Mouse (Mus musculus): ENCODE measurements around the gene Apoa1. TPM values are rescaled to one million over a fixed set of nuclear protein-coding genes. Genes with fewer than 3 reads are reported as not detected.

Apoa1 gene
- polyA plus RNA-seq, 1 experiment from 2014 or later: 2.9 TPM

DNA sequence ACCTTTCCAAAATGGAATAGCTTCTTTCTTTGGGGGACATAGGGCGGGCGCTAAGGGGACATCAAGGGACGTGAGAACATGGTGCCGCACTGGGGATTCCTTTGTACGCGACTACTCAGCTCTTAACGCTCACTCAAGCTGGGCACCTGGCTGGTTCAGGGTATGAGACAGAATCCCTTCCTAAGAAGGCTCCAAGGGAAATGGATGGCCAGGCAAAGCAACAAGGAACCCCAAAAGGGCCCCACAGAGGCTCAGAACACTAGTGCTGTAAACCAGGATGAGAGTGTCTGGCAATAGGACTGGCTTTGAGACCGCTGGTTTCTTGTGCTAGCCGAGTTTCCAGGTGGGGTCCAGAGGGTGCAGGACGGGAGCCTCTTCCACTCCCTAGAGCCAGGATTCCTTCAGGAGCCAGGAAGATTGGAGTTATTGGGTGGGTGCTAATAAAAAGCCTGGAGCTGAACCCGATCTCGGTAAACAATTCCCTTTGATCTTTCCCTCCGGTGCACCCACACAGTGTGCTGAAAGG lies 2.1 kb downstream of the Apoa1 start:
- Histone ChIP-seq H3K4me3 (ENCODE audit: low read depth, low read length) (peak overlapping the region; percentile 47), H3K9me3 (ENCODE audit: control insufficient read depth, low read length) (no peaks in the 10 kb centered on the region), H3K36me3 (ENCODE audit: control insufficient read depth, insufficient read depth, low read length) (no peaks in the 10 kb centered on the region), H3K4me2 (ENCODE audit: low read depth, severe bottlenecking) (peak overlapping the region; percentile 72), H3K27me3 (ENCODE audit: control insufficient read depth, insufficient read depth, low read length) (no peaks in the 10 kb centered on the region), H3K9ac (ENCODE audit: low read length) (peak overlapping the region; percentile 70), H3K4me1 (ENCODE audit: control insufficient read depth, insufficient read depth, low read length) (peaks cover 2% of the 10 kb centered on the region; the same call in 1 of the 2 replicates), H3K27ac (replicated peaks; ENCODE audit: low read depth, low read length) (no peak overlapping the region)
- WGBS: 11% methylated on average over 13 of the region's 13 CpGs
- no peak for ATAC-seq (ENCODE audit: insufficient number of reproducible peaks, low FRiP score, low TSS enrichment, low read depth)
- no peak for DNase-seq (ENCODE audit: low spot score)

GRCm38 (mm10) chr9:46235196-46235595 lies 6.8 kb downstream of the Apoa1 start:
- no peak overlapping the region for H3K4me2 ChIP-seq (ENCODE audit: low read depth, severe bottlenecking)
- no peak overlapping the region for H3K4me3 ChIP-seq (ENCODE audit: low read depth, low read length)
- no peak for ATAC-seq (ENCODE audit: insufficient number of reproducible peaks, low FRiP score, low TSS enrichment, low read depth)
- DNase-seq (ENCODE audit: low spot score): no peak
- no peak overlapping the region for H3K9ac ChIP-seq (ENCODE audit: low read length)
- H3K9me3 ChIP-seq (ENCODE audit: control insufficient read depth, low read length): no peaks in the 10 kb centered on the region
- peaks cover 2% of the 10 kb centered on the region; the same call in 1 of the 2 replicates for H3K4me1 ChIP-seq (ENCODE audit: control insufficient read depth, insufficient read depth, low read length)
- WGBS: 89% methylated on average over 6 of the region's 6 CpGs
- H3K27ac ChIP-seq (replicated peaks; ENCODE audit: low read depth, low read length): no peak overlapping the region
- H3K27me3 ChIP-seq (ENCODE audit: control insufficient read depth, insufficient read depth, low read length): no peaks in the 10 kb centered on the region
- H3K36me3 ChIP-seq (ENCODE audit: control insufficient read depth, insufficient read depth, low read length): no peaks in the 10 kb centered on the region

- Histone ChIP-seq H3K9ac (ENCODE audit: low read length) (no peak within 1 kb of the TSS), H3K9me3 (ENCODE audit: control insufficient read depth, low read length) (no peaks in the 10 kb centered on the region), H3K36me3 (ENCODE audit: control insufficient read depth, insufficient read depth, low read length) (no peaks in the 10 kb centered on the region), H3K27ac (replicated peaks; ENCODE audit: low read depth, low read length) (no peak within 1 kb of the TSS), H3K4me1 (ENCODE audit: control insufficient read depth, insufficient read depth, low read length) (peaks cover 1% of the 10 kb centered on the region; the same call in 1 of the 2 replicates), H3K4me3 (ENCODE audit: low read depth, low read length) (no peak within 1 kb of the TSS), H3K27me3 (ENCODE audit: control insufficient read depth, insufficient read depth, low read length) (no peaks in the 10 kb centered on the region), H3K4me2 (ENCODE audit: low read depth, severe bottlenecking) (no peak within 1 kb of the TSS)
- ATAC-seq (ENCODE audit: insufficient number of reproducible peaks, low FRiP score, low TSS enrichment, low read depth) (no peak), DNase-seq (ENCODE audit: low spot score) (no peak)
Observed at GRCm38 (mm10) chr9:46235596-46235648, 7.0 kb downstream of the Apoa1 start, which contains the start of gene Apoc3. TSS of gene Apoc3 (minus strand) at chr9:46235636.

GRCm38 (mm10) chr9:46235649-46236048 lies 7.3 kb downstream of the Apoa1 start:
- Histone ChIP-seq H3K27ac (replicated peaks; ENCODE audit: low read depth, low read length) (no peak overlapping the region), H3K9me3 (ENCODE audit: control insufficient read depth, low read length) (no peaks in the 10 kb centered on the region), H3K9ac (ENCODE audit: low read length) (no peak overlapping the region), H3K27me3 (ENCODE audit: control insufficient read depth, insufficient read depth, low read length) (no peaks in the 10 kb centered on the region), H3K4me3 (ENCODE audit: low read depth, low read length) (no peak overlapping the region), H3K36me3 (ENCODE audit: control insufficient read depth, insufficient read depth, low read length) (no peaks in the 10 kb centered on the region), H3K4me2 (ENCODE audit: low read depth, severe bottlenecking) (no peak overlapping the region), H3K4me1 (ENCODE audit: control insufficient read depth, insufficient read depth, low read length) (no peaks in the 10 kb centered on the region; the same call in 1 of the 2 replicates)
- DNase-seq (ENCODE audit: low spot score) (no peak), ATAC-seq (ENCODE audit: insufficient number of reproducible peaks, low FRiP score, low TSS enrichment, low read depth) (no peak)
- WGBS: 50% methylated on average over 4 of the region's 4 CpGs

GRCm38 (mm10) chr9:46238850-46239249 lies 10.5 kb downstream of the Apoa1 start:
- Histone ChIP-seq H3K36me3 (ENCODE audit: control insufficient read depth, insufficient read depth, low read length) (no peaks in the 10 kb centered on the region), H3K9me3 (ENCODE audit: control insufficient read depth, low read length) (no peaks in the 10 kb centered on the region), H3K4me2 (ENCODE audit: low read depth, severe bottlenecking) (no peak overlapping the region), H3K9ac (ENCODE audit: low read length) (no peak overlapping the region), H3K4me3 (ENCODE audit: low read depth, low read length) (no peak overlapping the region), H3K27me3 (ENCODE audit: control insufficient read depth, insufficient read depth, low read length) (no peaks in the 10 kb centered on the region), H3K4me1 (ENCODE audit: control insufficient read depth, insufficient read depth, low read length) (no peaks in the 10 kb centered on the region), H3K27ac (replicated peaks; ENCODE audit: low read depth, low read length) (no peak overlapping the region)
- 89% methylated on average over 7 of the region's 7 CpGs for WGBS
- no peak for DNase-seq (ENCODE audit: low spot score)
- no peak for ATAC-seq (ENCODE audit: insufficient number of reproducible peaks, low FRiP score, low TSS enrichment, low read depth)

GRCm38 (mm10) chr9:46240526-46241153 lies 12.3 kb downstream of the Apoa1 start, which contains the start of gene Apoa4:
TSS of gene Apoa4 (plus strand) at chr9:46240696.
- H3K9ac ChIP-seq (ENCODE audit: low read length): no peak within 1 kb of the TSS
- H3K27me3 ChIP-seq (ENCODE audit: control insufficient read depth, insufficient read depth, low read length): no peaks in the 10 kb centered on the region
- H3K4me2 ChIP-seq (ENCODE audit: low read depth, severe bottlenecking): no peak within 1 kb of the TSS
- ATAC-seq (ENCODE audit: insufficient number of reproducible peaks, low FRiP score, low TSS enrichment, low read depth) (no peak), DNase-seq (ENCODE audit: low spot score) (no peak)
- H3K4me3 ChIP-seq (ENCODE audit: low read depth, low read length): no peak within 1 kb of the TSS
- no peaks in the 10 kb centered on the region for H3K9me3 ChIP-seq (ENCODE audit: control insufficient read depth, low read length)
- H3K4me1 ChIP-seq (ENCODE audit: control insufficient read depth, insufficient read depth, low read length): no peaks in the 10 kb centered on the region
- WGBS: 66% methylated on average over 7 of the region's 7 CpGs
- no peaks in the 10 kb centered on the region for H3K36me3 ChIP-seq (ENCODE audit: control insufficient read depth, insufficient read depth, low read length)
- H3K27ac ChIP-seq (replicated peaks; ENCODE audit: low read depth, low read length): no peak within 1 kb of the TSS

GRCm38 (mm10) chr9:46241818-46242217 lies 13.4 kb downstream of the Apoa1 start:
- H3K4me3 ChIP-seq (ENCODE audit: low read depth, low read length): no peak overlapping the region
- no peaks in the 10 kb centered on the region for H3K4me1 ChIP-seq (ENCODE audit: control insufficient read depth, insufficient read depth, low read length)
- 71% methylated on average over 2 of the region's 2 CpGs for WGBS

GRCm38 (mm10) chr9:46243122-46243521 lies 14.7 kb downstream of the Apoa1 start:
- H3K27ac ChIP-seq (replicated peaks; ENCODE audit: low read depth, low read length): no peak overlapping the region
- whole genome bisulfite sequencing: 68% methylated on average over 4 of the region's 4 CpGs
- H3K4me1 ChIP-seq (ENCODE audit: control insufficient read depth, insufficient read depth, low read length): no peaks in the 10 kb centered on the region
- no peak for DNase-seq (ENCODE audit: low spot score)
- no peak for ATAC-seq (ENCODE audit: insufficient number of reproducible peaks, low FRiP score, low TSS enrichment, low read depth)
- H3K4me2 ChIP-seq (ENCODE audit: low read depth, severe bottlenecking): no peak overlapping the region
- no peaks in the 10 kb centered on the region for H3K9me3 ChIP-seq (ENCODE audit: control insufficient read depth, low read length)
- no peak overlapping the region for H3K9ac ChIP-seq (ENCODE audit: low read length)
- H3K36me3 ChIP-seq (ENCODE audit: control insufficient read depth, insufficient read depth, low read length): no peaks in the 10 kb centered on the region
- no peaks in the 10 kb centered on the region for H3K27me3 ChIP-seq (ENCODE audit: control insufficient read depth, insufficient read depth, low read length)
- no peak overlapping the region for H3K4me3 ChIP-seq (ENCODE audit: low read depth, low read length)

More at GRCm38 (mm10) chr9:46241818-46242217, 13.4 kb downstream of the Apoa1 start:
- Histone ChIP-seq H3K27me3 (ENCODE audit: control insufficient read depth, insufficient read depth, low read length) (no peaks in the 10 kb centered on the region), H3K4me2 (ENCODE audit: low read depth, severe bottlenecking) (no peak overlapping the region), H3K9me3 (ENCODE audit: control insufficient read depth, low read length) (no peaks in the 10 kb centered on the region), H3K9ac (ENCODE audit: low read length) (no peak overlapping the region), H3K27ac (replicated peaks; ENCODE audit: low read depth, low read length) (no peak overlapping the region), H3K36me3 (ENCODE audit: control insufficient read depth, insufficient read depth, low read length) (no peaks in the 10 kb centered on the region)
- ATAC-seq (ENCODE audit: insufficient number of reproducible peaks, low FRiP score, low TSS enrichment, low read depth) (no peak), DNase-seq (ENCODE audit: low spot score) (no peak)

- DNase-seq (ENCODE audit: low spot score): no peak
- H3K4me2 ChIP-seq (ENCODE audit: low read depth, severe bottlenecking): no peak overlapping the region
- H3K27ac ChIP-seq (replicated peaks; ENCODE audit: low read depth, low read length): no peak overlapping the region
- H3K9ac ChIP-seq (ENCODE audit: low read length): no peak overlapping the region
- H3K9me3 ChIP-seq (ENCODE audit: control insufficient read depth, low read length): no peaks in the 10 kb centered on the region
- WGBS: 62% methylated on average over 8 of the region's 8 CpGs
- no peaks in the 10 kb centered on the region for H3K4me1 ChIP-seq (ENCODE audit: control insufficient read depth, insufficient read depth, low read length)
- no peaks in the 10 kb centered on the region for H3K36me3 ChIP-seq (ENCODE audit: control insufficient read depth, insufficient read depth, low read length)
- no peak for ATAC-seq (ENCODE audit: insufficient number of reproducible peaks, low FRiP score, low TSS enrichment, low read depth)
- no peak overlapping the region for H3K4me3 ChIP-seq (ENCODE audit: low read depth, low read length)
- no peaks in the 10 kb centered on the region for H3K27me3 ChIP-seq (ENCODE audit: control insufficient read depth, insufficient read depth, low read length)
Observed at GRCm38 (mm10) chr9:46243584-46243983, 15.2 kb downstream of the Apoa1 start.

Data from limb, embryonic 11.5 days (tissue).